Mouse (Mus musculus) olfactory bulb, adult 2 months (tissue): ENCODE data around the gene Sept10. TPM values are rescaled to one million over a fixed set of nuclear protein-coding genes. Genes with fewer than 3 reads are reported as not detected.

Experiments
- H3K27ac ChIP-seq: fragments of 200-500 bp; 2 replicates; pipeline ENCODE4 v1.5.1; 2012; ENCODE audit warnings: low read depth, low read length; ENCODE audit not compliant: insufficient read depth
- H3K4me1 ChIP-seq: fragments of 200-500 bp; 2 replicates; pipeline ENCODE4 v1.6.1; 2012; ENCODE audit warnings: low read length; ENCODE audit not compliant: control insufficient read depth, insufficient read depth
- H3K4me3 ChIP-seq: fragments of 200-500 bp; 2 replicates; pipeline ENCODE4 v1.5.1; 2012; ENCODE audit warnings: mild to moderate bottlenecking, low read depth, low read length, moderate library complexity; ENCODE audit not compliant: insufficient read depth
- CTCF ChIP-seq: fragments of 200-500 bp; IDR thresholded peaks from 2 replicates; pipeline ENCODE4 v1.5.1; 2012; ENCODE audit warnings: low read depth, mild to moderate bottlenecking, low read length, moderate library complexity; ENCODE audit not compliant: insufficient read depth
- POLR2A ChIP-seq: fragments of 200-500 bp; IDR thresholded peaks from 2 replicates; pipeline ENCODE4 v1.6.1; 2012; ENCODE audit warnings: mild to moderate bottlenecking, low read depth, low read length, moderate library complexity; ENCODE audit not compliant: insufficient read depth
- WGBS: fragments of 180-500 bp; shearing (Covaris S2); methylation state at CpG from one replicate; pipeline ENCODE4 v1.1.7; 2018; 5-methylcytosine and 5-hydroxymethylcytosine counted together
- polyA plus RNA-seq: library from polyadenylated mRNA; stranded (reverse); fragments of >200 nt; gene quantifications from 2 replicates; pipeline ENCODE4 v1.2.4, GENCODE M21; 2012; ENCODE audit warnings: low replicate concordance; ENCODE audit not compliant: missing spikeins, insufficient read depth, insufficient read length

Gene Sept10
- polyA plus RNA-seq, 1 experiment, result not detected

GRCm38 (mm10) chr10:59236486-59236885 lies 14.8 kb upstream of the Sept10 start:
- TF ChIP-seq POLR2A (no peak), CTCF (no peak)
- no peak overlapping the region for H3K4me3 ChIP-seq
- H3K4me1 ChIP-seq, result no peaks in the 10 kb centered on the region
- H3K27ac ChIP-seq, result no peak overlapping the region
- WGBS, result 84% methylated on average over 6 of the region's 6 CpGs

- 58% methylated on average over 4 of the region's 4 CpGs for WGBS
- H3K4me1 ChIP-seq, result no peaks in the 10 kb centered on the region
- no peak for TF ChIP-seq CTCF
- TF ChIP-seq POLR2A, result no peak
- no peak overlapping the region for H3K4me3 ChIP-seq
- no peak overlapping the region for H3K27ac ChIP-seq
Observed at GRCm38 (mm10) chr10:59235847-59236246, 14.2 kb upstream of the Sept10 start.

DNA sequence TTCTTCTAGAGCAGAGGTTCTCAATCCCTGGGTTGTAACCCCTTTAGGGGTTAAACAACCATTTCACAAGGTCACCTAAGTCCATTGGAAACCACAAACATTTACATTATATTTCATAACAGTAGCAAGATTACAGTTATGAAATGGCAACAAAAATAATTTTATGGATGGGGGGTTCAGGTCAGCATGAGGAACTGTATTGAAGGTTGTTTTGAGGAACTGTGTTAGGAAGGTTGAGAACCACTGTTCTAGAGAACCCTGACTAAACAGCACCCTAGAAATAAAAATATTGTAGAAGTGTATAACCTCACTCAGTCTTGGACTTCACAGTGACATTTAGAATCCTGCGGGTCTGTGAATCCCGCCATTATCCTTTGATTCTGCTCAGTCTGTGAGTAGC lies 13.6 kb upstream of the Sept10 start:
- no peak for TF ChIP-seq CTCF
- TF ChIP-seq POLR2A, result no peak
- H3K27ac ChIP-seq, result no peak overlapping the region
- H3K4me1 ChIP-seq, result no peaks in the 10 kb centered on the region
- WGBS, result 81% methylated on average over 2 of the region's 2 CpGs
- no peak overlapping the region for H3K4me3 ChIP-seq

DNA sequence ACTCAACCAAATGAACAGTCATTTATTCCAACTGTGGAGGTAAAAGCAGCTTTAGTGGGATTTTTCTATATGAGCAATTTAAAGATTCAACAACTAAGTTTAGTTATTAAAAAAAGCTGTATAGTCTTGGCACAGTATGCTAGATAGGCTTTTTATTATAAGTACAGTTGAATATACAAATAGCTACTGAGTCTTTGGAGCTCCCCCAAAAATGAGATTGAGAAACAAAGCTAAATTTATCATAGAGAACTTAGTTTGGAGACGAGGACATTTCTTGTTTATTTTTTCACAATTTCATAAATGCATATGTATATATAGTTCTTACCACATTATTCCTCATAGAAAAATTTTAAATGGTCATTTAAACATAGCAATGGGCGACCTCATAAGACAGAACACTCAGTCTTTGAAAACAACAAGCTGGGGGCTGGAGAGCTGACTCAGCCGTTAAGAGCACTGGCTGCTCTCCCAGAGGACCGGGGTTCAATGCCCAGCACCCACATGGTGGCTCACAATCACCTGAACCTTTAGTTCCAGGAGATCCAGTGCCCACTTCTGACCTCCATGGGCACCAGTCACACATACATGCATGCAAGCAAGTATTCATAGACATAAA lies 7.7 kb upstream of the Sept10 start:
- H3K4me1 ChIP-seq, result no peaks in the 10 kb centered on the region

GRCm38 (mm10) chr10:59225137-59225536 lies 3.5 kb upstream of the Sept10 start:
- H3K4me1 ChIP-seq, result peaks cover 11% of the 10 kb centered on the region
- no peak overlapping the region for H3K27ac ChIP-seq
- no peak overlapping the region for H3K4me3 ChIP-seq
- 94% methylated on average over 2 of the region's 2 CpGs for WGBS
- no peak for TF ChIP-seq CTCF
- no peak for TF ChIP-seq POLR2A

More for the DNA sequence above, 7.7 kb upstream of the Sept10 start:
- no peak overlapping the region for H3K27ac ChIP-seq
- no peak for TF ChIP-seq CTCF
- no peak for TF ChIP-seq POLR2A
- no peak overlapping the region for H3K4me3 ChIP-seq
- 64% methylated on average over 4 of the region's 4 CpGs for WGBS

- no peak overlapping the region for H3K27ac ChIP-seq
- TF ChIP-seq CTCF (no peak), POLR2A (no peak)
- H3K4me3 ChIP-seq, result no peak overlapping the region
- peaks cover 11% of the 10 kb centered on the region for H3K4me1 ChIP-seq
- 84% methylated on average over 4 of the region's 4 CpGs for WGBS
Observed at GRCm38 (mm10) chr10:59223890-59224289, 2.2 kb upstream of the Sept10 start.

GRCm38 (mm10) chr10:59223301-59223700 lies 1.7 kb upstream of the Sept10 start:
- Histone ChIP-seq H3K27ac (no peak overlapping the region), H3K4me3 (peak overlapping the region; percentile 98), H3K4me1 (peaks cover 11% of the 10 kb centered on the region)
- TF ChIP-seq CTCF (no peak), POLR2A (no peak)
- 64% methylated on average over 14 of the region's 14 CpGs for WGBS

DNA sequence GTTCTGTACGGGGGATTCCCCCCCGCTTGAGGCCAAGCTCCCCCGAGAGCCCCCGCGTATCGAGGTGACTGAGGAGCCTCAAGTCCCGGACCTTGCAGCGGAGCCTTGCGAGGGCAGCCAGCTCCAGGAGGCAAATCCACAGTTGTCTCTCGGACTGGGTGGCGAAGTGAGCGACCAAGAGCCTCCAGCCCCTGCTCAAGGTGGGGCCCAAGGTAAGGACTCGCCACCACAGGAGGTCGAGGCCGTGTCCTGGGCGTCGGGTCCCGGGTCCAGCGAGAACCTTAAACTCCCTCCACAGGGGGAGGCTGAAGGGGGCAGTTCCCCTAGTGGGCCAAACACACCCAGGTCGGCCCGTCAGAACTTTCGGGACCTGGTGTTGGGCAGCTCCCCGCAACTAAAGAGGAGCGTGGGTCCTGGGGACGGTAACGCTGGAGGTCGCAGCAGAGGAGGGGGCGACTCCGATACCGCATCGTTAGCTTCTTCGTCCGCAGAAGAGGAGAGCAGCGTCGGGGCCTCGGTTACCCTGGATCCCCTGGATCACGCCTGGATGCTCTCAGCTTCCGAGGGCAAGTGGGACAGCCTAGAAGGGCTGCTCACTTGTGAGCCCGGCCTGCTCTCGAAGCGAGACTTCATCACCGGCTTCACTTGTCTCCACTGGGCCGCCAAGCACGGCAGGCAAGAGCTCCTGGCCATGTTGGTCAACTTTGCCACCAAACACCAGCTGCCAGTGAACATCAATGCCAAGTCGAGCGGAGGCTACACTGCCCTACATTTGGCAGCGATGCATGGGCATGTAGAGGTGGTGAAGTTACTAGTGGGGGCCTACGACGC lies 839 bp upstream of the Sept10 start:
- Histone ChIP-seq H3K4me1 (peaks cover 11% of the 10 kb centered on the region), H3K27ac (no peak overlapping the region), H3K4me3 (peak overlapping the region; percentile 98)
- TF ChIP-seq CTCF, result no peak
- no peak for TF ChIP-seq POLR2A
- 4% methylated on average over 49 of the region's 49 CpGs for WGBS

DNA sequence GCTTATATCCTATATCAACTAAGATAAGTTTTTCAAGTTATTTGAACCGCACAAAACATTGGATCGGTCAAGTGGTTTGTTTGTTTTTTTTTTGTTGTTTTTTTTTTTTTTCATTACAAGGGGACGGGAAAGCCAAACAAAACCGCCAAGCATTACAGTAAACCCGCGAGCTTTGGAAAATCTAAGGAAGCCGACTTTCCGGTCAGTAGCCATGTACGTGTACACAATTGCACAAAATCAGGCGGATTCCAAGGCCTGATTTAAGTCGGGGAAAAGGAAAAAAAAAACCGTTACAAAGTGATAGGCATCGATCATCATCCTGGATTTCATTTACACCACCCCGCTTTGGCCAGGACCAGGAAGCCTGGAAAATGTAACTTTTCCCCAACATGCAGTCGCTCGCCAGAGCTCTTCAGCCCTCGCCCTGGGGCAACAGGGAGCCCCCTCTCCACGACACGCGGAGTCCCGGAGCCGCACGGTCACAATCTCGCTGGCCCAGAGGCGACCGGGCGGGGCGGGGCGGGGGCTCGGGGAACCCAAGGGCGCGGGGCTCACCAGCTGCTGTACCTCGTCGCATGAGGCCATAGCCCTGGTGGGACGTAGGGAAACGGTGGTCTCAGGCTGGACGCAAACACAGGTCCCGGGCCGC lies 699 bp downstream of the Sept10 start:
- Histone ChIP-seq H3K4me1 (peaks cover 11% of the 10 kb centered on the region), H3K27ac (no peak overlapping the region), H3K4me3 (peak overlapping the region; percentile 98)
- WGBS, result under 1% methylated on average over 39 of the region's 39 CpGs
- no peak for TF ChIP-seq POLR2A
